In genomic region chr10:51678251-51678639, GRCm38 (mm10) we compare ENCODE assay signal across 8 mouse cellular contexts. TPM values are rescaled to one million over a fixed set of nuclear protein-coding genes. Genes with fewer than 3 reads are reported as not detected.
DNase-seq lines count a peak whose midpoint lies in the region; ATAC-seq and TF ChIP-seq lines count a peak whose summit lies in the region.

No protein-coding gene starts in this region.

- H3K4me1 ChIP-seq in heart, postnatal 0 days (ENCODE audit: control insufficient read depth, insufficient read depth), result peaks cover 4% of the 10 kb centered on the region; the same call in 1 of the 2 replicates
- no peaks in the 10 kb centered on the region for H3K4me1 ChIP-seq in hindbrain, embryonic 14.5 days (replicated peaks; ENCODE audit: control insufficient read depth, insufficient read depth, low read length)
- peaks cover 15% of the 10 kb centered on the region for H3K4me1 ChIP-seq in midbrain, embryonic 13.5 days (replicated peaks)

- ATAC-seq in heart, postnatal 0 days (ENCODE audit: insufficient read depth, low read depth), result no peak
- ATAC-seq in hindbrain, embryonic 14.5 days (ENCODE audit: low FRiP score), result no peak; the same call in 1 of the 2 replicates
- ATAC-seq in midbrain, embryonic 13.5 days, result 0 out of 2 replicates have a peak, but pooled peaks have one; percentile 50

- 9% methylated on average over 10 of the region's 10 CpGs for WGBS in heart, postnatal 0 days
- 10% methylated on average over 10 of the region's 10 CpGs for WGBS in hindbrain, embryonic 14.5 days
- WGBS in midbrain, embryonic 13.5 days, result 4% methylated on average over 10 of the region's 10 CpGs

- H3K9me3 ChIP-seq in heart, postnatal 0 days (replicated peaks; ENCODE audit: control insufficient read depth, low read length), result no peaks in the 10 kb centered on the region
- H3K9me3 ChIP-seq in hindbrain, embryonic 14.5 days (ENCODE audit: control insufficient read depth, low read length), result no peaks in the 10 kb centered on the region
- H3K9me3 ChIP-seq in midbrain, embryonic 13.5 days, result no peaks in the 10 kb centered on the region

- peaks cover 17% of the 10 kb centered on the region for H3K27me3 ChIP-seq in heart, postnatal 0 days (ENCODE audit: control insufficient read depth, insufficient read depth, low read length)
- peaks cover 31% of the 10 kb centered on the region for H3K27me3 ChIP-seq in hindbrain, embryonic 14.5 days (ENCODE audit: control insufficient read depth, insufficient read depth, low read length)
- H3K27me3 ChIP-seq in midbrain, embryonic 13.5 days, result peaks cover 40% of the 10 kb centered on the region

- H3K9ac ChIP-seq in heart, postnatal 0 days (replicated peaks; ENCODE audit: low read depth, low read length), result no peak overlapping the region
- H3K9ac ChIP-seq in hindbrain, embryonic 14.5 days, result no peak overlapping the region
- no peak overlapping the region for H3K9ac ChIP-seq in midbrain, embryonic 13.5 days (replicated peaks)

- H3K4me3 ChIP-seq in heart, postnatal 0 days (ENCODE audit: low read depth, low read length), result peak overlapping the region; percentile 40; the same call in 1 of the 2 replicates
- H3K4me3 ChIP-seq in hindbrain, embryonic 14.5 days (replicated peaks; ENCODE audit: low read length), result peak overlapping the region; percentile 34
- H3K4me3 ChIP-seq in midbrain, embryonic 13.5 days (replicated peaks), result peak overlapping the region; percentile 55

- TF ChIP-seq EP300 in heart, postnatal 0 days (IDR thresholded peaks at IDR 0.05; ENCODE audit: low read depth), result no peak

- peak overlapping the region; percentile 67 for H3K4me2 ChIP-seq in heart, postnatal 0 days (ENCODE audit: low read depth, low read length)
- H3K4me2 ChIP-seq in hindbrain, embryonic 14.5 days (replicated peaks), result peak overlapping the region; percentile 64
- H3K4me2 ChIP-seq in midbrain, embryonic 13.5 days (replicated peaks), result peak overlapping the region; percentile 97

- intact Hi-C loops in gastrocnemius, postnatal 14 days (cut with DNase I; ENCODE audit: low total_unique reads), result no loop called here

- TF ChIP-seq CTCF in heart, postnatal 0 days (IDR thresholded peaks at IDR 0.05; ENCODE audit: low read depth), result no peak

- no peak overlapping the region for H3K27ac ChIP-seq in heart, postnatal 0 days (ENCODE audit: low read depth)
- no peak overlapping the region for H3K27ac ChIP-seq in hindbrain, embryonic 14.5 days
- no peak overlapping the region for H3K27ac ChIP-seq in midbrain, embryonic 13.5 days

- DNase-seq in heart, postnatal 0 days (ENCODE audit: low spot score), result no peak
- DNase-seq in heart, adult 11 months, result no peak
- peak; percentile 8 for DNase-seq in embryo, embryonic 10 days (ENCODE audit: low spot score)
- peak; percentile 34 for DNase-seq in hindbrain, embryonic 14.5 days (ENCODE audit: low spot score)
- DNase-seq in gastrocnemius, adult 8-10 months (ENCODE audit: low spot score in 2 of 2), result no peak
- no peak for DNase-seq in cerebellum, postnatal 4 days (ENCODE audit: low spot score in 2 of 2)
- no peak for DNase-seq in gastrocnemius, postnatal 14 days

- no peaks in the 10 kb centered on the region for H3K36me3 ChIP-seq in heart, postnatal 0 days (replicated peaks; ENCODE audit: control insufficient read depth, insufficient read depth, low read length)
- no peaks in the 10 kb centered on the region for H3K36me3 ChIP-seq in hindbrain, embryonic 14.5 days (replicated peaks; ENCODE audit: control insufficient read depth, insufficient read depth)
- H3K36me3 ChIP-seq in midbrain, embryonic 13.5 days, result no peaks in the 10 kb centered on the region

RNA-seq across cellular contexts. Expression of gene Rfx6, which starts 0.7 kb away (rescaled TPM):
- not detected in 2 replicates for total RNA-seq in heart, postnatal 0 days (2014; rRNA removed; ENCODE audit: low replicate concordance)
- polyA plus RNA-seq in heart, postnatal 0 days (2015; fragmentation: Nextera tagmentation; extraction: Ambion mirVana), result not detected in 2 replicates
- polyA plus RNA-seq in hindbrain, embryonic 14.5 days (2014; fragmentation: Nextera tagmentation; extraction: Ambion mirVana), result not detected in 2 replicates
- not detected in 2 replicates for polyA plus RNA-seq in midbrain, embryonic 13.5 days (2015; fragmentation: Nextera tagmentation; extraction: Ambion mirVana)
- not detected for total RNA-seq in gastrocnemius, adult 8-10 months (2022)
- not detected for total RNA-seq in gastrocnemius, postnatal 14 days (2021)

RNA-seq across cellular contexts. Expression of gene Gprc6a, which starts 47.0 kb away (rescaled TPM):
- not detected in 2 replicates for total RNA-seq in heart, postnatal 0 days (2014; rRNA removed; ENCODE audit: low replicate concordance)
- not detected in 2 replicates for polyA plus RNA-seq in heart, postnatal 0 days (2015; fragmentation: Nextera tagmentation; extraction: Ambion mirVana)
- not detected in 2 replicates for polyA plus RNA-seq in hindbrain, embryonic 14.5 days (2014; fragmentation: Nextera tagmentation; extraction: Ambion mirVana)
- 0.08 TPM in 1 of 2 replicates, not detected in the other for polyA plus RNA-seq in midbrain, embryonic 13.5 days (2015; fragmentation: Nextera tagmentation; extraction: Ambion mirVana)
- not detected for total RNA-seq in gastrocnemius, adult 8-10 months (2022)
- not detected for total RNA-seq in gastrocnemius, postnatal 14 days (2021)

Comparison
In these comparisons a context has a peak if more than half of its experiments do, and no peak if none do; other contexts are left out.
1. DNase-seq: peak in embryo, embryonic 10 days (single experiment) and hindbrain, embryonic 14.5 days (single experiment); none in heart, postnatal 0 days (single experiment), heart, adult 11 months (single experiment), gastrocnemius, adult 8-10 months (0 of 2), cerebellum, postnatal 4 days (0 of 2) and gastrocnemius, postnatal 14 days (single experiment).
2. Peak in every context shown above with its lines, with median percentiles within 50 percentile points of each other: H3K4me2 ChIP-seq and H3K4me3 ChIP-seq.